ENCODE assay signal across 12 mouse cellular contexts in the genomic region with DNA sequence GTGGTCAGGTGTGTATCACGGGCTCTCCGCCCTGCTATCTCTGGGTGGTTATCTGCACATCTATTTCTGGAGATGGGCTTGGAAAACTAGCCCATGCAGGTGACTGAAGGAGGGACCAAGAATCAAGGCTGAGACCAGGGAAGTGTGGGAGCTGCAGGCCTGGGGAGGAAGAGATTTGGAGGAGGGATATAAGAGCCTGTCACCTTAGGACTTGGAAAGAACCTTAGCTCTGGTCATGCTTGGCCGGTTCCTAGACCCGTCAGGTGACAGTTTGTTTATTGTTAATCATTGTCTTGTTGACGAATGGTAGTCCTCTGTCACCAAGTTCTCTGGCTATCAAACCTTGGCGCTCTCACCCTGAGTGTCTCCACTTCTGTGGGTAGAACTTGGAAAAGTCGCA.
"Had no signal": no experiment of that assay in that cellular context is flagged by ENCODE, and none has a peak within 500 bp of the region (broad histone marks: within the 10 kb centered on the region; RNA-seq: fewer than 3 reads in every experiment).

No protein-coding gene starts in this region.

- H3K4me1 ChIP-seq: limb, embryonic 15.5 days; midbrain, embryonic 13.5 days; neural tube, embryonic 12.5 days had no signal

- DNase-seq: layer of hippocampus, adult 9-11 months; layer of hippocampus, postnatal 36 days; lung, adult 18-20 months; retina, postnatal 1 day; right cerebral cortex, postnatal 4 days; spleen, adult 18-20 months had no signal

- H3K4me3 ChIP-seq: limb, embryonic 15.5 days; midbrain, embryonic 13.5 days; myocyte; neural tube, embryonic 12.5 days had no signal

- H3K27me3 ChIP-seq: limb, embryonic 15.5 days; midbrain, embryonic 13.5 days; neural tube, embryonic 12.5 days had no signal

- H3K27ac ChIP-seq: hindbrain, embryonic 14.5 days; limb, embryonic 15.5 days; liver, embryonic 14.5 days; midbrain, embryonic 13.5 days; neural tube, embryonic 12.5 days had no signal
